Mouse (Mus musculus): ENCODE measurements around the gene Fstl1. TPM values are rescaled to one million over a fixed set of nuclear protein-coding genes. Genes with fewer than 3 reads are reported as not detected.
A peak's percentile ranks its signal among the peaks of the same experiment; 100 is the strongest.

The Fstl1 gene
- polyA plus RNA-seq, 1 experiment = 79.7 TPM

- DNase-seq (ENCODE audit: low read depth) = peak; percentile 96
- no peak for TF ChIP-seq CTCF (IDR thresholded peaks at IDR 0.05; ENCODE audit: borderline replicate concordance, extremely low read depth, insufficient read depth, insufficient read length)
- TF ChIP-seq POLR2A (IDR thresholded peaks at IDR 0.05; ENCODE audit: borderline replicate concordance, extremely low read depth, insufficient read depth, insufficient read length, poor library complexity, severe bottlenecking) = 0 out of 2 replicates have a peak, but pooled peaks have one; percentile 24
Measured at GRCm38 (mm10) chr16:37788367-37789014, 11.8 kb downstream of the Fstl1 start.

- no peak for TF ChIP-seq CTCF (IDR thresholded peaks at IDR 0.05; ENCODE audit: borderline replicate concordance, extremely low read depth, insufficient read depth, insufficient read length)
- no peak for TF ChIP-seq POLR2A (IDR thresholded peaks at IDR 0.05; ENCODE audit: borderline replicate concordance, extremely low read depth, insufficient read depth, insufficient read length, poor library complexity, severe bottlenecking)
- peak; percentile 62 for DNase-seq (ENCODE audit: low read depth)
Measured at GRCm38 (mm10) chr16:37789015-37789381, 12.3 kb downstream of the Fstl1 start.

GRCm38 (mm10) chr16:37789394-37789920 is 12.8 kb downstream of the Fstl1 start:
- TF ChIP-seq CTCF (IDR thresholded peaks at IDR 0.05; ENCODE audit: borderline replicate concordance, extremely low read depth, insufficient read depth, insufficient read length) (no peak), POLR2A (IDR thresholded peaks at IDR 0.05; ENCODE audit: borderline replicate concordance, extremely low read depth, insufficient read depth, insufficient read length, poor library complexity, severe bottlenecking) (no peak)
- no peak for DNase-seq (ENCODE audit: low read depth)

GRCm38 (mm10) chr16:37790008-37790780 is 13.5 kb downstream of the Fstl1 start:
- TF ChIP-seq POLR2A (IDR thresholded peaks at IDR 0.05; ENCODE audit: borderline replicate concordance, extremely low read depth, insufficient read depth, insufficient read length, poor library complexity, severe bottlenecking) (no peak), CTCF (IDR thresholded peaks at IDR 0.05; ENCODE audit: borderline replicate concordance, extremely low read depth, insufficient read depth, insufficient read length) (no peak)
- DNase-seq (ENCODE audit: low read depth) = no peak

- DNase-seq (ENCODE audit: low read depth) = no peak
- TF ChIP-seq CTCF (IDR thresholded peaks at IDR 0.05; ENCODE audit: borderline replicate concordance, extremely low read depth, insufficient read depth, insufficient read length) (no peak), POLR2A (IDR thresholded peaks at IDR 0.05; ENCODE audit: borderline replicate concordance, extremely low read depth, insufficient read depth, insufficient read length, poor library complexity, severe bottlenecking) (no peak)
Measured at GRCm38 (mm10) chr16:37790781-37791175, 14.1 kb downstream of the Fstl1 start.

GRCm38 (mm10) chr16:37795651-37796150 is 19.0 kb downstream of the Fstl1 start:
- DNase-seq (ENCODE audit: low read depth) = no peak
- TF ChIP-seq CTCF (IDR thresholded peaks at IDR 0.05; ENCODE audit: borderline replicate concordance, extremely low read depth, insufficient read depth, insufficient read length) = no peak
- no peak for TF ChIP-seq POLR2A (IDR thresholded peaks at IDR 0.05; ENCODE audit: borderline replicate concordance, extremely low read depth, insufficient read depth, insufficient read length, poor library complexity, severe bottlenecking)

- DNase-seq (ENCODE audit: low read depth) = no peak
- no peak for TF ChIP-seq CTCF (IDR thresholded peaks at IDR 0.05; ENCODE audit: borderline replicate concordance, extremely low read depth, insufficient read depth, insufficient read length)
- no peak for TF ChIP-seq POLR2A (IDR thresholded peaks at IDR 0.05; ENCODE audit: borderline replicate concordance, extremely low read depth, insufficient read depth, insufficient read length, poor library complexity, severe bottlenecking)
Measured at GRCm38 (mm10) chr16:37796270-37796669, 19.6 kb downstream of the Fstl1 start.

- TF ChIP-seq CTCF (IDR thresholded peaks at IDR 0.05; ENCODE audit: borderline replicate concordance, extremely low read depth, insufficient read depth, insufficient read length) (no peak), POLR2A (IDR thresholded peaks at IDR 0.05; ENCODE audit: borderline replicate concordance, extremely low read depth, insufficient read depth, insufficient read length, poor library complexity, severe bottlenecking) (no peak)
- DNase-seq (ENCODE audit: low read depth) = no peak
Measured at GRCm38 (mm10) chr16:37801097-37801496, 24.4 kb downstream of the Fstl1 start.

- TF ChIP-seq CTCF (IDR thresholded peaks at IDR 0.05; ENCODE audit: borderline replicate concordance, extremely low read depth, insufficient read depth, insufficient read length) = no peak
- TF ChIP-seq POLR2A (IDR thresholded peaks at IDR 0.05; ENCODE audit: borderline replicate concordance, extremely low read depth, insufficient read depth, insufficient read length, poor library complexity, severe bottlenecking) = no peak
- peak; percentile 79 for DNase-seq (ENCODE audit: low read depth)
Measured at GRCm38 (mm10) chr16:37802686-37803295, 26.1 kb downstream of the Fstl1 start.

- TF ChIP-seq POLR2A (IDR thresholded peaks at IDR 0.05; ENCODE audit: borderline replicate concordance, extremely low read depth, insufficient read depth, insufficient read length, poor library complexity, severe bottlenecking) = no peak
- no peak for TF ChIP-seq CTCF (IDR thresholded peaks at IDR 0.05; ENCODE audit: borderline replicate concordance, extremely low read depth, insufficient read depth, insufficient read length)
- no peak for DNase-seq (ENCODE audit: low read depth)
Measured at GRCm38 (mm10) chr16:37803387-37803950, 26.8 kb downstream of the Fstl1 start.

All from brain, embryonic 14.5 days (tissue).